Mouse (Mus musculus) spleen, postnatal 14 days (tissue): Measurements from ENCODE around the gene Armc3.

Experiments
- DNase-seq, 2 experiments: peaks; one replicate each; pipeline ENCODE4 v3.0.0; 2021 to 2022; ENCODE audit warnings: low spot score in 2 of 2

Armc3 gene

GRCm38 (mm10) chr2:19351615-19352253 is 152.6 kb downstream of the Armc3 start:
- DNase-seq = no peak

GRCm38 (mm10) chr2:19353158-19353557 is 154.1 kb downstream of the Armc3 start:
- DNase-seq = no peak
